Mouse (Mus musculus) cerebellum, adult 2 months (tissue): Measurements from ENCODE around the gene Cdk18. TPM values are rescaled to one million over a fixed set of nuclear protein-coding genes. Genes with fewer than 3 reads are reported as not detected.

Source experiments
- DNase-seq, 2 experiments: peaks; one replicate each; pipeline ENCODE4 v3.0.0; 2021
- H3K27ac ChIP-seq: fragments of 200-500 bp; 2 replicates; pipeline ENCODE4 v1.5.1; 2012; ENCODE audit warnings: low read length, control low read depth, inconsistent platforms; ENCODE audit not compliant: insufficient read depth
- H3K27me3 ChIP-seq: fragments of 200-500 bp; 2 replicates; pipeline ENCODE4 v1.6.1; 2012; ENCODE audit warnings: inconsistent platforms, mild to moderate bottlenecking, low read length, moderate library complexity; ENCODE audit not compliant: control insufficient read depth, insufficient read depth
- H3K4me1 ChIP-seq: fragments of 200-500 bp; 2 replicates; pipeline ENCODE4 v1.6.1; 2011; ENCODE audit warnings: low read length; ENCODE audit not compliant: control insufficient read depth, insufficient read depth
- H3K4me3 ChIP-seq: fragments of 200-500 bp; replicated peaks from 2 replicates; pipeline ENCODE3; 2011; ENCODE audit warnings: mild to moderate bottlenecking, low read depth, low read length, control low read depth; ENCODE audit not compliant: insufficient read depth
- CTCF ChIP-seq: fragments of 200-500 bp; IDR thresholded peaks from 2 replicates; pipeline ENCODE4 v1.5.1; 2011; ENCODE audit warnings: low read depth, mild to moderate bottlenecking, control low read depth, low read length, moderate library complexity, borderline replicate concordance; ENCODE audit not compliant: insufficient read depth
- POLR2A ChIP-seq: fragments of 200-500 bp; IDR thresholded peaks from 2 replicates; pipeline ENCODE4 v1.6.1; 2011; ENCODE audit warnings: low read length, control low read depth, borderline replicate concordance; ENCODE audit not compliant: insufficient read depth
- WGBS: fragments of 180-500 bp; shearing (Covaris S2); methylation state at CpG from one replicate; pipeline ENCODE4 v1.1.7; 2018; 5-methylcytosine and 5-hydroxymethylcytosine counted together
- polyA plus RNA-seq: library from polyadenylated mRNA; depleted of rRNA; stranded (reverse); fragments of >200 nt; gene quantifications from 2 replicates; pipeline ENCODE4 v1.2.3, GENCODE M21; 2012

Gene Cdk18
- polyA plus RNA-seq, 1 experiment: 35.8 TPM

- Histone ChIP-seq H3K4me3 (no peak overlapping the region), H3K4me1 (no peaks in the 10 kb centered on the region), H3K27me3 (no peaks in the 10 kb centered on the region), H3K27ac (no peak overlapping the region)
- WGBS: 49% methylated on average over 3 of the region's 3 CpGs
- TF ChIP-seq CTCF (no peak), POLR2A (no peak)
- no peak for DNase-seq
Observed at GRCm38 (mm10) chr1:132144837-132145236, 5.4 kb upstream of the Cdk18 start.

DNA sequence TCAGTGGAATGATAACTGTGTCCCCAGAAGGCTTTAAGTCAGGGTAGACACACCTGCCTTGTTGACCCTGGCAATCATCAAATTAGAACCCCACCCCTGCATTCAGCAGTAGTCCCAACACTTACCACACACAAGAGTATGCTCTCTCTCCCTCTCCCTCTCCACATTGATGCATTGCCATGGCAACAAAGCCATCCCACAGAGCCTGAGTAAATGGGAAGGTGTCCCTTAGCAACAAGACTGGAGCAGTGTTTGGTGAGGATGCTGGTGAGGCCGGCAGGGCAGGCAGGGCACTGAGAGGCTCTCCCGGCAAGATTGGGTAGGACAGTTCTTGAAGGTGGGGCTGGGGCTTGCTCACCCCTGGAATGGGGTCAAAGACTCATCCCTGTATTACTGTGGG is 4.7 kb upstream of the Cdk18 start:
- 35% methylated on average over 2 of the region's 2 CpGs for WGBS
- H3K27me3 ChIP-seq: no peaks in the 10 kb centered on the region
- DNase-seq: no peak
- no peak overlapping the region for H3K27ac ChIP-seq
- H3K4me1 ChIP-seq: no peaks in the 10 kb centered on the region
- no peak overlapping the region for H3K4me3 ChIP-seq
- TF ChIP-seq CTCF (no peak), POLR2A (no peak)

DNA sequence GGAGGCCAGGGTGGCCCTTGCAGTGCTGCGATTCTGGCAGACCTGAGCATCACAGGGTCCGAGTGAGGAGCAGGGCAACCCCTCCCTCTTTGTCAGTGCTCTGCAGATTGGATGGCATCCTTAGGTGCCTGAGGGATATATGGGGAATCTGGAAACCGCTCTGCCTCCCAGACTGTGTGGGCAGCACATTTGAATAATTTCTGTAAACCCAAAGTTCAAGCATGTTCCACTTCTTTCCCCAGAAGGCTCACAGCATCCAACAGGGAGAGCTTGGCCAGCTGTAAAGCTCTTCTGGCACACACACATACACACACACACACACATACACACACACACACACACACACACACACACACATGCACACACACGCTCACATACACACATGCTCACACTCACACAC is 4.2 kb upstream of the Cdk18 start:
- Histone ChIP-seq H3K27me3 (no peaks in the 10 kb centered on the region), H3K4me1 (no peaks in the 10 kb centered on the region), H3K4me3 (no peak overlapping the region), H3K27ac (no peak overlapping the region)
- 66% methylated on average over 4 of the region's 4 CpGs for WGBS
- no peak for DNase-seq
- TF ChIP-seq POLR2A: no peak

- no peak for TF ChIP-seq CTCF
- TF ChIP-seq POLR2A: no peak
- H3K27ac ChIP-seq: no peak overlapping the region
- H3K4me3 ChIP-seq: no peak overlapping the region
- H3K4me1 ChIP-seq: no peaks in the 10 kb centered on the region
- H3K27me3 ChIP-seq: no peaks in the 10 kb centered on the region
- 39% methylated on average over 5 of the region's 5 CpGs for WGBS
- DNase-seq: no peak
Observed at GRCm38 (mm10) chr1:132143079-132143478, 3.6 kb upstream of the Cdk18 start.

GRCm38 (mm10) chr1:132141753-132142152 is 2.3 kb upstream of the Cdk18 start:
- no peak for TF ChIP-seq CTCF
- no peaks in the 10 kb centered on the region for H3K4me1 ChIP-seq
- no peak overlapping the region for H3K27ac ChIP-seq
- H3K4me3 ChIP-seq: no peak overlapping the region
- no peaks in the 10 kb centered on the region for H3K27me3 ChIP-seq
- no peak for DNase-seq
- 75% methylated on average over 13 of the region's 13 CpGs for WGBS

- DNase-seq: no peak
- Histone ChIP-seq H3K27ac (no peak overlapping the region), H3K27me3 (no peaks in the 10 kb centered on the region), H3K4me3 (no peak overlapping the region), H3K4me1 (no peaks in the 10 kb centered on the region)
- TF ChIP-seq CTCF (no peak), POLR2A (no peak)
- WGBS: 94% methylated on average over 2 of the region's 2 CpGs
Observed at GRCm38 (mm10) chr1:132141166-132141565, 1.7 kb upstream of the Cdk18 start.

DNA sequence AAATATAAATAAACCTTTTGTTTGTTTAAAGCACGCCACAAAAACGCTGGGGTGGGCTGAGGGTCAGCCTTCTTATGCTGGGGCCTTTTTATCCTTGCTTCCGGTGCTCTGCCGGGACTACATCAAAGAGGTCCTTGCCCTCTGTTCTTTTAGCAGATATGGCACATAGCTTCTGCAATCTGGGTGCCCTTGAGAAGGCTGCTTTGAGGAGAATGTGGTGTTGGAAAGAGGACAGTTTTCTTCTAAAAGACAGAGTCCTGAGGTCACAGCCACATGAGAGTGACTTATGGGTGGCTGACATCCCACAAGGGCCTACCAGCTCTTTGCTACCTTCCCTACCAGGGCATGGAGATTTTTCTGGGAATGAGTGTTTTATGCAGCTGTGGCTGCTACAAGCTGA is 1.1 kb upstream of the Cdk18 start:
- no peak for DNase-seq
- no peak overlapping the region for H3K4me3 ChIP-seq
- H3K4me1 ChIP-seq: no peaks in the 10 kb centered on the region
- no peak for TF ChIP-seq CTCF
- 96% methylated on average over 4 of the region's 4 CpGs for WGBS
- H3K27me3 ChIP-seq: no peaks in the 10 kb centered on the region
- H3K27ac ChIP-seq: no peak overlapping the region

- Histone ChIP-seq H3K4me1 (no peaks in the 10 kb centered on the region), H3K27me3 (no peaks in the 10 kb centered on the region), H3K4me3 (no peak overlapping the region), H3K27ac (no peak overlapping the region)
- peak; percentile 42 to 55 for DNase-seq
- 75% methylated on average over 10 of the region's 10 CpGs for WGBS
- TF ChIP-seq POLR2A: no peak
- peak; percentile 49; the same call in 1 of the 2 replicates for TF ChIP-seq CTCF
Observed at GRCm38 (mm10) chr1:132140171-132140570, 687 bp upstream of the Cdk18 start.
